Mouse (Mus musculus) embryonic fibroblast, embryonic 13.5 days (primary cell): ENCODE measurements around the gene Sprr2a3.
"Not testable (repeated sequence)": the region's sequence is repeated elsewhere in the genome, so short reads cannot be mapped to it uniquely, and the experiment has no call there.

Experiments used
- CTCF ChIP-seq: IDR thresholded peaks from 2 replicates; pipeline ENCODE4 v1.5.1; 2011; ENCODE audit warnings: mild to moderate bottlenecking, control low read depth, low read length, moderate library complexity, borderline replicate concordance; ENCODE audit not compliant: insufficient read depth
- POLR2A ChIP-seq: IDR thresholded peaks from 2 replicates; pipeline ENCODE4 v1.6.1; 2011; ENCODE audit warnings: low read depth, mild to moderate bottlenecking, control low read depth, low read length, moderate library complexity

- TF ChIP-seq POLR2A, CTCF: not testable (repeated sequence)
Observed at GRCm38 (mm10) chr3:92279663-92280062, 5.6 kb upstream of the Sprr2a3 start.
